Comparison of ENCODE assay signal across 8 mouse cellular contexts in the genomic region with DNA sequence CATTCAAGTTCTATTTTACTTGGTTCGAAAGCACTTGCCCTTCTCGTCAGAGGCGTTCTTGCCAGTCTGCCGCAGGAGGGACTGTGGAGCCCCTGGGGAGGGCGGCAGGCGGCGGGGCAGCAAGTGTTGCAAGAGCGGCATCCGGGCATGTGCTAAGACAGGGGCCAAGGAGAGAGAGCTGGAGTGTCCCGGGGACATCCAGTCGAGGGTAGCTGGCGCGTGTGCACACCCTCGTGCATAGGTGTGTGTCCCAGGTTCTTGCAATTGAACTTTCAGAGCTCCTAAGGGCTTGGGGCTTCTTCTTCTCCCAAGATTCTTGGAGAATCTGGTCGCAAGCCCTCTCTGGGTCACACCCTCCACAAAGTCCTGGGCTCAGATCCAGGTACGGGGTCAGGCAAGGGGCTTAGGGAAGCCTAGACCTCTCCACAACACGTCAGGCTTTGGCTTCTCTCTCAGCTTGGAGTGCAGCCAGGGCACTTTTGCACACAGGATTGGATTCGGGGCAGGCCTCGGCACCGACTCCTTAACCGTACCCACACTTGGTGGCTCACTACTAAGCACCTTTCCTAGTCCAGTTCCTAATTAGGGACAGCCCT. TPM values are rescaled to one million over a fixed set of nuclear protein-coding genes. Genes with fewer than 3 reads are reported as not detected.
DNase-seq lines count a peak whose midpoint lies in the region; ATAC-seq lines count a peak whose summit lies in the region.

No protein-coding gene starts in this region.

- H3K9me3 ChIP-seq in embryonic facial prominence, embryonic 10.5 days: no peaks in the 10 kb centered on the region
- H3K9me3 ChIP-seq in hindbrain, embryonic 13.5 days: no peaks in the 10 kb centered on the region
- H3K9me3 ChIP-seq in midbrain, embryonic 16.5 days (replicated peaks; ENCODE audit: control insufficient read depth, low read length, poor library complexity, severe bottlenecking): no peaks in the 10 kb centered on the region

- H3K36me3 ChIP-seq in embryonic facial prominence, embryonic 10.5 days (replicated peaks): peaks cover 28% of the 10 kb centered on the region
- H3K36me3 ChIP-seq in hindbrain, embryonic 13.5 days: peaks cover 15% of the 10 kb centered on the region
- peaks cover 17% of the 10 kb centered on the region; the same call in 1 of the 2 replicates for H3K36me3 ChIP-seq in midbrain, embryonic 16.5 days (ENCODE audit: control insufficient read depth, insufficient read depth, low read length)

- peak; percentile 32 for DNase-seq in gastrocnemius, adult 18-20 months (ENCODE audit: low spot score)
- no peak for DNase-seq in gastrocnemius, adult 8-10 months (ENCODE audit: low spot score in 2 of 2)
- DNase-seq in ES-CJ7 (ENCODE audit: low read depth, low spot score) (peak; percentile 25), liver (peak; percentile 48)
- DNase-seq in embryonic facial prominence, embryonic 10.5 days (ENCODE audit: low spot score): peak; percentile 68
- no peak for DNase-seq in frontal cortex, postnatal 14 days (ENCODE audit: low spot score in 2 of 2)

- H3K9ac ChIP-seq in hindbrain, embryonic 13.5 days: peak overlapping the region; percentile 81
- H3K9ac ChIP-seq in midbrain, embryonic 16.5 days (ENCODE audit: low read depth, low read length): peak overlapping the region; percentile 74

- H3K27me3 ChIP-seq in embryonic facial prominence, embryonic 10.5 days (replicated peaks; ENCODE audit: low read depth, poor library complexity, severe bottlenecking): peaks cover 53% of the 10 kb centered on the region
- H3K27me3 ChIP-seq in hindbrain, embryonic 13.5 days: peaks cover 50% of the 10 kb centered on the region
- H3K27me3 ChIP-seq in midbrain, embryonic 16.5 days (ENCODE audit: control insufficient read depth, insufficient read depth, low read depth, low read length): peaks cover 47% of the 10 kb centered on the region

- peak overlapping the region; percentile 71 for H3K4me3 ChIP-seq in embryonic facial prominence, embryonic 10.5 days
- H3K4me3 ChIP-seq in hindbrain, embryonic 13.5 days: peak overlapping the region; percentile 64
- peak overlapping the region; percentile 52 for H3K4me3 ChIP-seq in midbrain, embryonic 16.5 days (ENCODE audit: low read depth, low read length)

- peaks cover 65% of the 10 kb centered on the region for H3K4me1 ChIP-seq in embryonic facial prominence, embryonic 10.5 days
- peaks cover 64% of the 10 kb centered on the region for H3K4me1 ChIP-seq in hindbrain, embryonic 13.5 days (replicated peaks)
- H3K4me1 ChIP-seq in midbrain, embryonic 16.5 days (ENCODE audit: control insufficient read depth, insufficient read depth, low read length): peaks cover 43% of the 10 kb centered on the region

- peak overlapping the region; percentile 92 for H3K27ac ChIP-seq in embryonic facial prominence, embryonic 10.5 days (replicated peaks)
- H3K27ac ChIP-seq in hindbrain, embryonic 13.5 days: peak overlapping the region; percentile 91
- H3K27ac ChIP-seq in midbrain, embryonic 16.5 days (ENCODE audit: low read length): peak overlapping the region; percentile 93

- 16% methylated on average over 21 of the region's 21 CpGs for WGBS in embryonic facial prominence, embryonic 10.5 days
- WGBS in hindbrain, embryonic 13.5 days: 10% methylated on average over 21 of the region's 21 CpGs
- whole genome bisulfite sequencing in midbrain, embryonic 16.5 days: 16% methylated on average over 20 of the region's 21 CpGs

- H3K4me2 ChIP-seq in hindbrain, embryonic 13.5 days: peak overlapping the region; percentile 96
- H3K4me2 ChIP-seq in midbrain, embryonic 16.5 days (ENCODE audit: low read length): peak overlapping the region; percentile 96

- no peak for ATAC-seq in hindbrain, embryonic 13.5 days (ENCODE audit: low FRiP score)
- no peak for ATAC-seq in midbrain, embryonic 16.5 days

RNA-seq across cellular contexts. Expression of a gene that starts 0.5 kb away (rescaled TPM):
- 10 to 100 TPM; 54.6 to 57.5 TPM for total RNA-seq in gastrocnemius, adult 18-20 months (2021)
- total RNA-seq in gastrocnemius, adult 8-10 months (2022): 10 to 100 TPM; 62.8 to 69.7 (median 65.5) TPM
- 146 and 155 TPM in 2 replicates for polyA plus RNA-seq in embryonic facial prominence, embryonic 10.5 days (2016; fragmentation: Nextera tagmentation; extraction: Ambion mirVana)
- polyA plus RNA-seq in hindbrain, embryonic 13.5 days (2015; fragmentation: Nextera tagmentation; extraction: Ambion mirVana): 179 and 182 TPM in 2 replicates
- polyA plus RNA-seq in midbrain, embryonic 16.5 days (2015; fragmentation: Nextera tagmentation; extraction: Ambion mirVana): 148 and 149 TPM in 2 replicates

RNA-seq across cellular contexts. Expression of a gene that starts 0.9 kb away (rescaled TPM):
- total RNA-seq in gastrocnemius, adult 18-20 months (2021): under 1 TPM; 0.12 to 0.34 TPM
- total RNA-seq in gastrocnemius, adult 8-10 months (2022): under 1 TPM; 0.19 to 0.46 (median 0.33) TPM
- 1.9 and 7.7 TPM in 2 replicates for polyA plus RNA-seq in embryonic facial prominence, embryonic 10.5 days (2016; fragmentation: Nextera tagmentation; extraction: Ambion mirVana)
- 2.3 and 2.6 TPM in 2 replicates for polyA plus RNA-seq in hindbrain, embryonic 13.5 days (2015; fragmentation: Nextera tagmentation; extraction: Ambion mirVana)
- polyA plus RNA-seq in midbrain, embryonic 16.5 days (2015; fragmentation: Nextera tagmentation; extraction: Ambion mirVana): 0.50 and 2.4 TPM in 2 replicates

RNA-seq across cellular contexts. Expression of a gene that starts 6.0 kb away (rescaled TPM):
- total RNA-seq in gastrocnemius, adult 18-20 months (2021): not detected
- under 1 TPM; 0.13 to 0.20 (median 0.16) TPM for total RNA-seq in gastrocnemius, adult 8-10 months (2022)
- 0.05 and 0.16 TPM in 2 replicates for polyA plus RNA-seq in embryonic facial prominence, embryonic 10.5 days (2016; fragmentation: Nextera tagmentation; extraction: Ambion mirVana)
- polyA plus RNA-seq in hindbrain, embryonic 13.5 days (2015; fragmentation: Nextera tagmentation; extraction: Ambion mirVana): 8.1 and 8.2 TPM in 2 replicates
- 11.4 and 14.9 TPM in 2 replicates for polyA plus RNA-seq in midbrain, embryonic 16.5 days (2015; fragmentation: Nextera tagmentation; extraction: Ambion mirVana)

RNA-seq across cellular contexts. Expression of a gene that starts 17.9 kb away (rescaled TPM):
- total RNA-seq in gastrocnemius, adult 18-20 months (2021): 100 to 1,000 TPM; 179 to 182 TPM
- total RNA-seq in gastrocnemius, adult 8-10 months (2022): 100 to 1,000 TPM; 104 to 172 (median 141) TPM
- 310 and 316 TPM in 2 replicates for polyA plus RNA-seq in embryonic facial prominence, embryonic 10.5 days (2016; fragmentation: Nextera tagmentation; extraction: Ambion mirVana)
- polyA plus RNA-seq in hindbrain, embryonic 13.5 days (2015; fragmentation: Nextera tagmentation; extraction: Ambion mirVana): 409 and 436 TPM in 2 replicates
- 374 and 380 TPM in 2 replicates for polyA plus RNA-seq in midbrain, embryonic 16.5 days (2015; fragmentation: Nextera tagmentation; extraction: Ambion mirVana)

RNA-seq across cellular contexts. Expression of a gene that starts 28.8 kb away (rescaled TPM):
- 10 to 100 TPM; 13.7 to 15.1 TPM for total RNA-seq in gastrocnemius, adult 18-20 months (2021)
- 10 to 100 TPM; 12.0 to 18.8 (median 15.2) TPM for total RNA-seq in gastrocnemius, adult 8-10 months (2022)
- 39.9 and 40.1 TPM in 2 replicates for polyA plus RNA-seq in embryonic facial prominence, embryonic 10.5 days (2016; fragmentation: Nextera tagmentation; extraction: Ambion mirVana)
- 21.1 and 21.2 TPM in 2 replicates for polyA plus RNA-seq in hindbrain, embryonic 13.5 days (2015; fragmentation: Nextera tagmentation; extraction: Ambion mirVana)
- 15.2 and 15.9 TPM in 2 replicates for polyA plus RNA-seq in midbrain, embryonic 16.5 days (2015; fragmentation: Nextera tagmentation; extraction: Ambion mirVana)

Comparison
In these comparisons a context has a peak if more than half of its experiments do, and no peak if none do; other contexts are left out.
1. DNase-seq: peak in gastrocnemius, adult 18-20 months (single experiment), ES-CJ7 (single experiment), embryonic facial prominence, embryonic 10.5 days (single experiment) and liver (single experiment); none in gastrocnemius, adult 8-10 months (0 of 2) and frontal cortex, postnatal 14 days (0 of 2).
2. Peak in every context shown above with its lines, with median percentiles within 50 percentile points of each other: H3K27ac ChIP-seq and H3K4me3 ChIP-seq.